Mouse (Mus musculus): ENCODE results near the gene Taok2.

DNA sequence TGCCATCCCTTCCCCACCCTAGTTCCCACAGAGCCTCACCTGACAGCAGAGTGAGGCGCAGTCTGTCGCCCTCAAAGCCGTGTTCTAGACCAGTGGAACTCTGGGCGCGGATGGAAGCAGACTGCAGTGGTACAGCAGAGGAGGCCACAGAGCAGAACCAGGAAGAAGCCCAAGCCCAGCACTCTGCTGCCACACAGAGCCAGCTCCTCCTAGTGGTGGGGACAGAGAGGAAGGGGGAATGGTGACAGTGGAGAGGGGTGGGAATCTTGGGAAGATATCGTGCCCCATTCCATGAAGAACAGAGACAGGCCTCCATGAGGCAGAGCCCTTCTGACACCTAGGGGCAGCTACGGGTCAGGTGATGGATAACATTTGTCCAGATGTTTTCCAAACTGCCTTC lies 4.3 kb upstream of the Taok2 start:
- TF ChIP-seq CTCF (IDR thresholded peaks at IDR 0.05) (peak; percentile 67), POLR2A (IDR thresholded peaks at IDR 0.05; ENCODE audit: insufficient read depth, low read depth, low read length) (no peak), EP300 (IDR thresholded peaks at IDR 0.05; ENCODE audit: insufficient read depth, low read depth, low read length) (no peak; the same call in 1 of the 2 replicates)
